Mouse (Mus musculus) R1 (cell line): ENCODE data around the gene D630003M21Rik.

Experiments
- DNase-seq: peaks from one replicate; pipeline ENCODE4 v3.0.0-alpha.2; 2018; ENCODE audit warnings: low read depth, low spot score

D630003M21Rik gene

GRCm38 (mm10) chr2:158236698-158237097, 7.7 kb upstream of the D630003M21Rik start:
- DNase-seq, result no peak

GRCm38 (mm10) chr2:158233106-158233505, 4.1 kb upstream of the D630003M21Rik start:
- peak; percentile 27 for DNase-seq

GRCm38 (mm10) chr2:158232414-158232813, 3.4 kb upstream of the D630003M21Rik start:
- DNase-seq, result no peak

- peak; percentile 41 for DNase-seq
Measured at GRCm38 (mm10) chr2:158231071-158231470, 2.0 kb upstream of the D630003M21Rik start.

- peak; percentile 22 for DNase-seq
Measured at GRCm38 (mm10) chr2:158230617-158231016, 1.6 kb upstream of the D630003M21Rik start.

- DNase-seq, result no peak
Measured at GRCm38 (mm10) chr2:158229503-158229892, 476 bp upstream of the D630003M21Rik start.

- no peak for DNase-seq
Measured at GRCm38 (mm10) chr2:158225301-158225700, 3.7 kb downstream of the D630003M21Rik start.

- DNase-seq, result no peak
Measured at GRCm38 (mm10) chr2:158223497-158223896, 5.5 kb downstream of the D630003M21Rik start.

- no peak for DNase-seq
Measured at GRCm38 (mm10) chr2:158222664-158223063, 6.4 kb downstream of the D630003M21Rik start.

GRCm38 (mm10) chr2:158221446-158222084, 7.5 kb downstream of the D630003M21Rik start:
- peak; percentile 59 for DNase-seq

- no peak for DNase-seq
Measured at GRCm38 (mm10) chr2:158219562-158219961, 9.5 kb downstream of the D630003M21Rik start.

GRCm38 (mm10) chr2:158216510-158216909, 12.5 kb downstream of the D630003M21Rik start:
- no peak for DNase-seq

GRCm38 (mm10) chr2:158215283-158216117, 13.5 kb downstream of the D630003M21Rik start:
- DNase-seq, result no peak

GRCm38 (mm10) chr2:158211764-158212471, 17.1 kb downstream of the D630003M21Rik start:
- DNase-seq, result peak; percentile 72

GRCm38 (mm10) chr2:158210958-158211357, 18.1 kb downstream of the D630003M21Rik start:
- DNase-seq, result no peak

- DNase-seq, result peak; percentile 87
Measured at GRCm38 (mm10) chr2:158210503-158210902, 18.5 kb downstream of the D630003M21Rik start.

GRCm38 (mm10) chr2:158209776-158210175, 19.2 kb downstream of the D630003M21Rik start:
- DNase-seq, result no peak

GRCm38 (mm10) chr2:158207848-158208247, 21.2 kb downstream of the D630003M21Rik start:
- DNase-seq, result peak; percentile 72

- peak; percentile 60 for DNase-seq
Measured at GRCm38 (mm10) chr2:158204114-158204513, 24.9 kb downstream of the D630003M21Rik start.

- no peak for DNase-seq
Measured at GRCm38 (mm10) chr2:158203686-158204085, 25.3 kb downstream of the D630003M21Rik start.

- DNase-seq, result no peak
Measured at GRCm38 (mm10) chr2:158199281-158199680, 29.7 kb downstream of the D630003M21Rik start.

- no peak for DNase-seq
Measured at GRCm38 (mm10) chr2:158198861-158199260, 30.2 kb downstream of the D630003M21Rik start.
